Mouse (Mus musculus): ENCODE results near the gene Vmn2r7. TPM values are rescaled to one million over a fixed set of nuclear protein-coding genes. Genes with fewer than 3 reads are reported as not detected.
"Not testable (repeated sequence)": the region's sequence is repeated elsewhere in the genome, so short reads cannot be mapped to it uniquely, and the experiment has no call there.

Gene Vmn2r7
- total RNA-seq (2012; rRNA removed) = not detected in 2 replicates
- not detected in 2 replicates for total RNA-seq (2014; rRNA removed)
- polyA plus RNA-seq (2012; ENCODE audit: insufficient read length, low read depth) = not detected in 2 replicates

DNA sequence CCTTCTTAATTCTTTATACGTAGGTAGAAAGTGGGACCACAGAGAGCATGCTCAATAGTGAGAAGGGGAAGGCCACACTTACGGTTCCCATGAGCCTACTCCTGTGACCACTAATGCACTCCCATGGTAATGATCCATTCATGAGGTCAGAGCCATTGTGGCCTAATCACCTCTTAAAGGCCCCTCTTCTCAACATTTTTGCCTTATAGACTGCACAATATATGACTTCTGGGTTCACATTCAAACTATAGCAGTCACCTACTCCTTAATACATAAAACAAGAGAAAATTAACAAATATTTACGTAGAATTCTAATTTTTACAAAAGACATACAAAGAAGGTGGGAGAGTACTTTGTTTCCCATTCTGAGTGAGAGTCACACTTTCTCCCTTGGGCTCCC lies at the start of gene Vmn2r7:
Gene Vmn2r7 (minus strand): TSS at position 101 of the 400 bp plus-strand sequence.
- DNase-seq (ENCODE audit: extremely low read depth); H3K27ac ChIP-seq (ENCODE audit: insufficient read depth, low read depth); H3K79me2 ChIP-seq (replicated peaks; ENCODE audit: control insufficient read depth, extremely low read depth, insufficient read depth, poor library complexity, severe bottlenecking); H3K36me3 ChIP-seq (replicated peaks in 1 of 2; ENCODE audit: control insufficient read depth in 1 of 2, insufficient read depth in 1 of 2, low read length in 1 of 2); in situ Hi-C loops (cut with MboI; ENCODE audit: low pct_ligation_motif_present, low pct_unique_long_range_greater_than_20kb, low sequenced_read_pairs); H3K4me2 ChIP-seq (ENCODE audit: insufficient read depth, low read depth, poor library complexity, severe bottlenecking); dilution Hi-C loops (cut with MboI; ENCODE audit: extremely low pct_ligation_motif_present, extremely low pct_unique_long_range_greater_than_20kb, low sequenced_read_pairs); H3K9ac ChIP-seq (ENCODE audit: insufficient read depth, low read depth); H3K9me3 ChIP-seq (replicated peaks; ENCODE audit: low read length); H3K4me3 ChIP-seq (replicated peaks in 1 of 3; ENCODE audit: low read depth in 2 of 3, low read length in 2 of 3, poor library complexity in 1 of 3); H3K4me1 ChIP-seq (ENCODE audit: control insufficient read depth in 1 of 2, insufficient read depth in 2 of 2); H3K27me3 ChIP-seq (replicated peaks): not testable (repeated sequence)

DNA sequence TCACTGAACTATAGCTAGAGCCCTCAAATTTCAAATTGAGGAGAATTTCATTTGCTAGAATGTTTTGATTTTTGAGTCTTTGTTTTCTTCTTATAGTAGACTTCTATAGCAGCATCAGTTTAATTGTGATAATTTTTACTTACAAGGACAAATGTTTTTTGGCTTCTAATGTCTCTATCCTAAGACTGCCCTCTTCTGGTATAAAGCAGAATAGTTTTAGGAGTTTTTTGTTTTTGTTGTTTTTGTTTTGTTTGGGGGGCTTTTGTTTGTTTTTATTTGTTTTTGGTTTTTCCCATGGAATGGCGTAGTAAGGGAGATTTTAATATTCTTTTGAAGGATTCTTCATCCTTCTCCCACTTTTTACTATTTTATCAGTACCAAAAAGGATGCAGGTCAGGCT lies 45.2 kb upstream of the Vmn2r7 start:
- no peak for DNase-seq (ENCODE audit: extremely low read depth)
- Histone ChIP-seq H3K79me2 (replicated peaks; ENCODE audit: control insufficient read depth, extremely low read depth, insufficient read depth, poor library complexity, severe bottlenecking) (no peaks in the 10 kb centered on the region), H3K9me3 (replicated peaks; ENCODE audit: low read length) (no peaks in the 10 kb centered on the region), H3K4me2 (ENCODE audit: insufficient read depth, low read depth, poor library complexity, severe bottlenecking) (no peak overlapping the region), H3K36me3 (replicated peaks in 1 of 2; ENCODE audit: control insufficient read depth in 1 of 2, insufficient read depth in 1 of 2, low read length in 1 of 2) (no peaks in the 10 kb centered on the region), H3K9ac (ENCODE audit: insufficient read depth, low read depth) (no peak overlapping the region), H3K27ac (ENCODE audit: insufficient read depth, low read depth) (no peak overlapping the region), H3K4me1 (ENCODE audit: control insufficient read depth in 1 of 2, insufficient read depth in 2 of 2) (no peaks in the 10 kb centered on the region), H3K4me3 (replicated peaks in 1 of 3; ENCODE audit: low read depth in 2 of 3, low read length in 2 of 3, poor library complexity in 1 of 3) (no peak overlapping the region), H3K27me3 (replicated peaks) (no peaks in the 10 kb centered on the region)
- dilution Hi-C loops (cut with MboI; ENCODE audit: extremely low pct_ligation_motif_present, extremely low pct_unique_long_range_greater_than_20kb, low sequenced_read_pairs) = no loop called here
- in situ Hi-C loops (cut with MboI; ENCODE audit: low pct_ligation_motif_present, low pct_unique_long_range_greater_than_20kb, low sequenced_read_pairs) = no loop called here
- peak in 1 of 2 experiments; percentile 15; a peak in 2 of 4 replicates for TF ChIP-seq CTCF (conservative IDR thresholded peaks at IDR 0.05 in 1 of 2, IDR thresholded peaks at IDR 0.05 in 1 of 2; ENCODE audit: low read depth in 2 of 2, low read length in 2 of 2)
- no peak for TF ChIP-seq NELFE (IDR thresholded peaks at IDR 0.05; ENCODE audit: low read depth, low read length)

DNA sequence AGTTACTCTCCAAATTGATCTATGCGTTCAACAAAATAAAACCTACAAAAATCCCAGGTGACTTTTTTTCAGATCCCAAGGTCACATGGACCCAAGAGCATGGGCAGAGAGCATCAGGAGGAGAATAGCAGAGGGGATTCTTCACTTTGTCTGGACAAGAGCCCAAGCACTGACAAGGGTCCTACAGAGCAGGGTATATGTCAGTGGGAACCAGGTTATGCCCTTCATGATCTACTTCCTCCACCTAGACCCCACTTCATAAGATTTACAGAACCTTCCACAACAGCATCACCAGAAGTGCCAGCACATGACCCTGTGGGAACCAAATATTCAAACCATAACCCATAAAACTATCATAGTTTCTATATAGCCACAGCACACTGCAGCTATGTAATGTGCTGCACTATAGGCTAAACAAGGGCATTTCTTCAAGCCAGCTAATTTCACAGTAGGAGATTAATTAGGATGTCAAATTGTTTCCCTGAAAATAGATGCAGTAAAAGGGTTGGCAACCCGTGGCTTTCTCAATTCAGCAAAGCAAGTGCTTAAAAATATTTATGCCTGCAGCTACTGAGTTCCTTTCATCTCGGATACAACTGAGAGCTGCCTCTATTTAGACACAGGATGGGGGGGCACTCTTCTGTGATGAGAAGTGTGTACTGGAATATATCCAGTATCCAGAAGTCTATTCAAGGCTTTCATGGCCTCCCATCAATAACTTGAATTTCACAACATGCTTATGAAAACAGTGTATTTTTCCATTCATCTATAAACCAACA lies 33.8 kb upstream of the Vmn2r7 start:
- Histone ChIP-seq H3K9ac (ENCODE audit: insufficient read depth, low read depth) (no peak overlapping the region), H3K27me3 (replicated peaks) (no peaks in the 10 kb centered on the region), H3K27ac (ENCODE audit: insufficient read depth, low read depth) (no peak overlapping the region), H3K9me3 (replicated peaks; ENCODE audit: low read length) (no peaks in the 10 kb centered on the region), H3K4me2 (ENCODE audit: insufficient read depth, low read depth, poor library complexity, severe bottlenecking) (no peak overlapping the region), H3K4me3 (replicated peaks in 1 of 3; ENCODE audit: low read depth in 2 of 3, low read length in 2 of 3, poor library complexity in 1 of 3) (no peak overlapping the region), H3K36me3 (replicated peaks in 1 of 2; ENCODE audit: control insufficient read depth in 1 of 2, insufficient read depth in 1 of 2, low read length in 1 of 2) (no peaks in the 10 kb centered on the region), H3K4me1 (ENCODE audit: control insufficient read depth in 1 of 2, insufficient read depth in 2 of 2) (no peaks in the 10 kb centered on the region), H3K79me2 (replicated peaks; ENCODE audit: control insufficient read depth, extremely low read depth, insufficient read depth, poor library complexity, severe bottlenecking) (no peaks in the 10 kb centered on the region)
- dilution Hi-C loops (cut with MboI; ENCODE audit: extremely low pct_ligation_motif_present, extremely low pct_unique_long_range_greater_than_20kb, low sequenced_read_pairs) = no loop called here
- no peak for DNase-seq (ENCODE audit: extremely low read depth)
- in situ Hi-C loops (cut with MboI; ENCODE audit: low pct_ligation_motif_present, low pct_unique_long_range_greater_than_20kb, low sequenced_read_pairs) = no loop called here
- TF ChIP-seq MEF2A (IDR thresholded peaks at IDR 0.05; ENCODE audit: borderline replicate concordance, low read depth, low read length) (no peak), POLR2AphosphoS2 (IDR thresholded peaks at IDR 0.05; ENCODE audit: low read depth, low read length) (no peak), CTCF (conservative IDR thresholded peaks at IDR 0.05 in 1 of 2, IDR thresholded peaks at IDR 0.05 in 1 of 2; ENCODE audit: low read depth in 2 of 2, low read length in 2 of 2) (no peak), CHD2 (IDR thresholded peaks at IDR 0.05; ENCODE audit: low read length) (no peak), RAD21 (IDR thresholded peaks at IDR 0.05; ENCODE audit: low read depth, low read length) (no peak), MYC (IDR thresholded peaks at IDR 0.05; ENCODE audit: low read depth, low read length) (no peak), ETS1 (conservative IDR thresholded peaks at IDR 0.05; ENCODE audit: low read depth, low read length) (no peak), BHLHE40 (IDR thresholded peaks at IDR 0.05; ENCODE audit: low read depth, low read length) (no peak), MXI1 (IDR thresholded peaks at IDR 0.05; ENCODE audit: low read depth, low read length) (no peak)

Measured in CH12.LX (cell line).